Mouse (Mus musculus): ENCODE results near the gene Nrsn2.

DNA sequence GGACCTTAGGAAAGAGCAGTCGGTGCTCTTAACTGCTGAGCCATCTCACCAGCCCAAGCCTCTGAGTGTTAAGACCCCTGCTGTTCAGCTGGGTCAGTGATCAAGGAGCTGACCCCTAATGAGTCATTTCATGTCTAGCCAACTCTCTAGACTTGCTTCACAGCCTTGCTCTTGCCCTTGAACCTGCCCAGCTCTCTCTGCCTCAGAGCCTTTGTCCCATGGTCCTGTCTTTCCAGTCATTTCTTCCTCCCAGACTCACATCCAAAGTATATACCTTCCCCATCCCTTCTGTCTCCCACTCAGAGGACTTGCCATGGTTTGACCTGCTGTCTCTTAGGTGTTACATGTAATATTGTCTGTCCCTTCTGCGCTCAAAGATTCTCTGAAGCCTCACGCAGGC is 19.2 kb downstream of the Nrsn2 start:
- no peak for TF ChIP-seq POLR2A (IDR thresholded peaks at IDR 0.05; ENCODE audit: insufficient read depth, low read depth, low read length)
- no peak for TF ChIP-seq CTCF (IDR thresholded peaks at IDR 0.05; ENCODE audit: insufficient read depth, low read depth, low read length)

Measured in olfactory bulb, adult 2 months (tissue).